Mouse (Mus musculus): ENCODE results near the gene Mea1.

GRCm38 (mm10) chr17:46702100-46702499, 23.5 kb downstream of the Mea1 start:
- TF ChIP-seq GATA1 (IDR thresholded peaks at IDR 0.05; ENCODE audit: borderline replicate concordance, low read length), result no peak
- no peak for TF ChIP-seq FLI1 (IDR thresholded peaks at IDR 0.05; ENCODE audit: low read length)

All from megakaryocyte, embryonic 14.5 days (primary cell).